Mouse (Mus musculus): Measurements from ENCODE around the gene Nav2. TPM values are rescaled to one million over a fixed set of nuclear protein-coding genes. Genes with fewer than 3 reads are reported as not detected.
A peak's percentile ranks its signal among the peaks of the same experiment; 100 is the strongest.

Gene Nav2
- total RNA-seq, 4 experiments from 2014 or later, result 31.3 to 55.8 (median 41.0) TPM

DNA sequence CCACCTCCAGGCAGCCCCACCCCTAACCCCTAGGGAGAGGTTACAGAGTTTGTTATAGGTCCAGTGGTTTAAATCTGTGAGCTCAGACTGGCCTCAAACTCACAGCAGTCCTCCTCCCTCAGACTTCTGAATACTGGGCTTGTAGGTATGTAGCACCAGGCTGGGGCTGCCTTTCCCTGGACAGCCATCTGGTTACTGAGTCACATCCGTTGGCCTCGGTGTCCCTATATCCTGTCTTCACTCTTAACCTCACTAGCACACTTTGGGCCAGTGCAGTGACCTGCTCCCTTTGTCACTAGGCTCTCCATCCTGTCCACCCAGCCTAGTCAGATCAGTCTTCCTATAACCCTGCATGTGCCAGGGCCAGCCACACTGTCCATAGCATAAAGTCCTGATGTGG lies 19.8 kb upstream of the Nav2 start:
- DNase-seq (ENCODE audit: low spot score), result no peak

DNA sequence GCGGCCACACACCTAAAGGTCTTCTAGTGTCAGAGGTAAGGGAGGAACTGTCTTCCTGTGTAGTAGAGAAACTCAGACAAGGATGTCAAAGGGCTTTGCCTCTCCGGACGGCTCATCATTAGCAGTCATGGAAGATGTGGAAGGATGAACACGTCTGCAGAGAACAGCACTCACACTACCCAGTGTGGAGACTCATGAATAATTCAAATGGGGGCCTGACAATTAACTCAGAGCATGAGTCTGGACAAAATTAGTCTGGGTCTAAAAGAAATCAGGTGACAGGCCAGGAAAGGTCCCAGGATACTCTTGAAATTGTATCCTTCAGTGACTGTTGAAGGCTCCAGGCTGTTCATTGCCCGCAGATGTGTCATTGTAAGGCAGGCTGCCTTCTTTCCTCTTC lies 17.5 kb upstream of the Nav2 start:
- no peak for DNase-seq (ENCODE audit: low spot score)

DNA sequence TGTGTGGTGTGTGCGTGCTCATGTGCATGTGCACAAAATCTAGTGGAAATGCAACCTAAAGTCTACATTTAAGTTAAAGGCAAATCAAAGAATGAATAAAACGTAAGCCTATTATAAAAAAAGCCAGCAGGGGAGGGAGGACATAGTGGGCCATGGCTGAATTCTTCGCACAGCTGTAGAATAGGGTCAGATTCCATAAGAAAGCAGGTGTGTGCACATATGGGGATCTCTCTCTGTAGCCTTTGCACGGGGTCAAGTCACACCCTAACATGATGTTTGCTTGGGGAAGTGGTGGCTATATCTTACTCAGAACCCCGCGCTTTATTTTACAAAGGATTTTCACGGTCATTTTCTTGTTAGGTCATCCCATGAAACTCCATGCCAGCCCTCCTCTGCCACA lies 15.4 kb upstream of the Nav2 start:
- DNase-seq (ENCODE audit: low spot score), result no peak

DNA sequence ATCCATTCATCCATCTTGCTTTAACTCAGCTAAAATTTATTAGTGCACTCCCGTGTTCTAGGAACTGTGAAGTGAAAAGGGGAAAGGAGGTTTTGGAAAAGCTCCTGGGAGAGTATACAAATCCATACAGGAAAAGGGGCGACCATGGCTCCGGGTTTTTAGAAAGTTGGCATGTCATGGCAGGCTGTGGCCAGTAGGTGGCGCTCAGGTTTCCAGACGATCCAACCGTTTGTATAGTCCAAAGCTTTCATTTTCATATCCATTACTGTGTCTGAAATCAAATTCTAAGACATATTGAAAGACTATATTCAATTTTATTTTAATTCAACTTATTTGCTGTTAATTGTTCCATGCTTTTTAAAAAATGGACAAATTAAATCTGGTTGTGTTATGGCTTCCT lies 14.4 kb upstream of the Nav2 start:
- DNase-seq (ENCODE audit: low spot score), result peak; percentile 40

DNA sequence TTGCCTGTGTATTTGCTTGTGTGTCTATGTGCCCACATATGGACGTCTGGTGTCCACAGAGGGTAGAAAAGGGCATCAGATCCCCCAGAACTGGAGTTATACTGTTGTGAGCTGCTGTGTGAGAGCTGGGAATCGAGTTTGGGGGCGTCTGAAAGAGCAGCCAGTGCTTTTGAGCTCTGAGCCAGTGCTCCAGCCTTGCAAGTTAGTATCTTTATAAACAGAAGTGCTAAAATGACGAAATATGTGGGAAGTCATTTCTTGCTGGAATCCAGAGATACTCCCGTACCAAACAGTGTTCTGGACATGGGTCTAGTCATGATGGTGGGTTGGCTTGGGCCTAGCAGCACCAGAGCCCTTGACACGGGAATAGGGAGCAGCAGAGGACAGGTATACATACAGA lies 13.8 kb upstream of the Nav2 start:
- DNase-seq (ENCODE audit: low spot score), result no peak

DNA sequence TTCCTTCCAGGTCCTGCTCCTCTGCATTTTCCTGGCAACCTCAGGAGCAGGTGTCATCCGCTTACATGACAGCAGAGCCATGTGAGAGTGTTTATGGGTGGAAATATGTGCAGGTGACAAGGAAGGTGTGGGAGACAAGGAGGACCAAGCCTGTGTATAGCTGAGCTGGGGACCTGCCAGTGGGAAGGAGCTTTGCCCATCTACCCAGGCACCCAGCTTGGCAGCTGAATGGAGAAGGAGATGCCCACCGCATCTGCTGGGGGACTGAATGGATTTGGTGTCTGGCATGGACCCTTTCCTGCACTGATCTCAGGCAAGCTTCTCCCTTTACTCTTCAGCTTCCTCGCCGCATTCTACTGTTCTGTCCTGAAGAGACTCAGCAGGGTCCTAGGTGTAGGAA lies 13.0 kb upstream of the Nav2 start:
- DNase-seq (ENCODE audit: low spot score), result no peak

DNA sequence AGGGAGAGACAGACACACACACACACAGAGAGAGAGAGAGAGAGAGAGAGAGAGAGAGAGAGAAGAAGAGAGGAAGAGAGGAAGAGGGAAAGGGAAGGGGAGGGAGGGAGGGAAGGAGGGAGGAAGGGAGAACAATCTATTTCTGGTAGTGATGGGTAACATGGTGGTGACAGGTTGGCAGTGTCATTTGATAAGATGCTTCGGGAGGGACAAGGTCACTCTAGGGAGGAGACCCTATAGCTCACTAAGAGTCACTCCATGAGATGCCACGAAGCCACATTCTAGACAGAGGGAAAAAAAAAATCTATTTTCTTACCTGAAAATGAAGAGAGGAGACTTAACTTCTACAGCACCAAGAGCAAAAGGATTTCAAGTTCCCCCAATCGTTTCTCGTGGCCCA lies 12.5 kb upstream of the Nav2 start:
- DNase-seq (ENCODE audit: low spot score), result no peak

DNA sequence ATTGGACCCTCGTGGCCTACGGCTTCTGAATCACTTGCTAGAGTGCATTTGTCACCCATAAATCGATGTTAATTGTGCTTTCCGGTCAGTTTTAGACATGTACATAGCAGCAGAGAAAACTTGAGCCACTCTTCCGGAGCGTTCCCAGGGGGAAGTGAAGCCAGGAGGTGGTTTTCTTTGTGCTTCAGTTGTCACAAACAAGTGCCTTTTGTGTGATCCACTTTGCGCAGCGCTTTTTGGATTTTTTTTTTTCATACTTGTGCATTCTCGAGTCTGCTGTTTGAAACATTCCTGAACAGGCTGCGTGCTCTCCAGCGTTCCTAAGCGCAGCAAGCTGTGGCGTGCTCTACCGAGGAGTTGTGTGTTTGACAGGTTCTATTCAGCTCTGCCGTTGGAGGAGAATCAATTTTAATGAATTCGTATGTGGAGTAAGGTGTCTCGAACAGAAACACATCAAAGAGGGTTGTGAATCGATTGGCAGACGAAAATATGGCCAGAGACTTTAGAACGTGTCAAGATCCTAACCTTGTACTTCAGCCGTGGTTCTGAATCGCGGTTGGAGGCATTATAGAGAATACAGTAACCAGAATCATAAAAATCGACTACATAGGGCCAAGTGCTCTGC lies 10.9 kb upstream of the Nav2 start:
- DNase-seq (ENCODE audit: low spot score), result no peak

DNA sequence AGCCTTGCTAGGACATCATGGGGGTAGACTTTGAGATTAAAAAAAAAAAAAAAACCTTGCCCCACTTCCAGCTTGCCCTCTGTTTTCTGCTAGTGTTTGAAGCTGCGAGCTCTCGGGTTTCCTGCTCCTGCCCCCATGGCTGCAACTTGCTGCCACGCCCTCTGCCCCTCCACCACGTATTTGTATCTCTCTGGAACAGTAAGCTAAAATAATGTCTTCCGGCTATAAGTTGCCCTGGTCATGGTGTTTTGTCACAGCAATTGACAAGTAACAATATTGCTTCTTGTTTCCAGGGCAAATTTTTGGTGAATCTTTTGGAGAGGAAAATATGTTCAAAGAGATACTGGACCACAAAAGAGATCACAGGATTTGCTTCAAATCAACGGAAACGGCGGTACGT lies 10.1 kb upstream of the Nav2 start:
- DNase-seq (ENCODE audit: low spot score), result no peak

DNA sequence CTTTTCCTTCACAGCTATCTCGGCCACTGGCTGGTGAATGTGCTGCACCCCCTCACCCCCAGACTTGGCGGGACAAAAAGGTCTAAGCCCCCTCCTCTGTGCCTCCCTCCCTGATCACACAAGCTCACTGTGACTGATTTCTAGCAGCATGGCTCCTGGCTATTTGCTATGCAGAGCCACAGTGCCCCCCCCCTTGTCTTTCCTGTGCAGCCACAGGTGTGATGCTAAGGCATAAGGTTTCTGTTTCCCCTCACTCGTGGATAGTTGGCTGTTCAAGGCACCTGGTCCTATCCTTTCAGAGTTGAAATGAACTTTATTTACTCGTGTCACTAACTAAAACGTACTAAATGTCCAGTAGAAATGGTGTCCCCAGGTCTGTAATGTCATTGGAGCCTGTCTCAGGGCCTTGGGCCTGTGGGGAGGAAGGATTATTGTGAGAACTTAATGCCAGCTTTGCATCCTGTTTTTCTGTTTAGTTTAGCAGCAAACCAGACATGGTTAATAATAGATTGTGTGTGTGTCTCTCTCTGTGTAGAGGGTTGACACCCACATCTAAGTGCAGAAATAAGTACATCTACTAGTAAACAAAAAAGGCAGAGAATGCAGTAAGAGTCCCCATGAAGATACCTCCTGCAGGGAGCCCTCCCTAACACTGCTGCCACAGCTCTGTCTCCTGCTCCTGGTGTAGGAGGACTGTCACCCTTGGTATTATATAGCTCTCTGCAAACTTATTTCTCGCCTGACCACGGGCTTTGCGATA lies 7.9 kb upstream of the Nav2 start:
- no peak for DNase-seq (ENCODE audit: low spot score)

DNA sequence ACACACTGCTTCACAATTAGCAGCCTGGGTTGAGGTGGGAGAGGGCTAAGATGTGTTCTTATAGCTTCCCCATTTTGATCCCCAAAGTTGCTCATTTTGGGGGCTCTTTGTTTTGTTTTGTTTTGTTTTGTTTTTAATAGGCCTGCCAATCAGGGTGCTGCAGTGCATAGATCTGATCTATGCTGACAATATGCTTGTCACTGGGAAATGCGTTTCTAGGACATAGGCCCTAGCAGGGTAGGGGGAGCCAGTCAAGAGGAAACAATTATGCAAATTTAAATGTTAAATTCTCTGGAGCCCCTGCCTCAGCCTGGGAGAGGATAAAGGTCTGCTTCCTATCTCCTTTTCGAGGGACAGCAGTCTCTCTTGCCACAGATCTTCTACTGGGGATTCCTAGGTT lies 6.1 kb upstream of the Nav2 start:
- no peak for DNase-seq (ENCODE audit: low spot score)

DNA sequence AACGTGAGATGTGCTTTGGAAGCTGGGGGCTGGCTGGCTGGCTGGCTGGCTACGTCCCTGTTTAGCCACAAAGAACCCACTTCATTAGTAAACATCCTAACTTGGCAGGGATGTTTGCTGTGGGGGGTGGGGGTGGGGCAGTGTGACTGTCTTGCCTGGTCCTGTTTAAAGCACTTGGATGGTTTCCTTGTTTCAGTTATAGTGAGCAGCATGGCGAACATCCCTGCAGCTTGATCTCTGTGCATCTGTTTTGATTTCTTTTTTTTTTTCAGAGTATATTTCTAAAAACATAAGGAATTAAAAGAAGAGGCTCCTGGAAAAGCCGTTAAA lies 791 bp downstream of the Nav2 start:
- no peak for DNase-seq (ENCODE audit: low spot score)

DNA sequence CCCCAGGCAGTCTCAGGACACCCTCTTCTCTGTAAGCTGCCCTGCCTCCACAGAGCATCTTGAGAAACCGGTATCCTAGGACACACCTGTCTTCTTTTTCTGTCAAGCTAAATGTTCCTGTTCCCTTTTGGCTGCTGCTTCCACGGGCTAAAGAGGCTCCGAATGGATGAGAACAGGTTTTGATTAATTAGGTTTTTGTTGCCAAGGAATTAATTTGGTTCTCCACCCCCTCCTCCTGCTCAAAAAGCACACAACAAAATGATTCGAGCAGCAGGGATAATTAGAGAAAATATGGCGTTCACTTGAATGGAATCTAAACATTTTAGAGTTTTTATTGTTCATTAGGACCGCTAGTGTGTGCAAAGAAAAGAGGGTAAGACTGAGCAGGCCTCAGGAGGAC lies 1.8 kb downstream of the Nav2 start:
- DNase-seq (ENCODE audit: low spot score), result no peak

DNA sequence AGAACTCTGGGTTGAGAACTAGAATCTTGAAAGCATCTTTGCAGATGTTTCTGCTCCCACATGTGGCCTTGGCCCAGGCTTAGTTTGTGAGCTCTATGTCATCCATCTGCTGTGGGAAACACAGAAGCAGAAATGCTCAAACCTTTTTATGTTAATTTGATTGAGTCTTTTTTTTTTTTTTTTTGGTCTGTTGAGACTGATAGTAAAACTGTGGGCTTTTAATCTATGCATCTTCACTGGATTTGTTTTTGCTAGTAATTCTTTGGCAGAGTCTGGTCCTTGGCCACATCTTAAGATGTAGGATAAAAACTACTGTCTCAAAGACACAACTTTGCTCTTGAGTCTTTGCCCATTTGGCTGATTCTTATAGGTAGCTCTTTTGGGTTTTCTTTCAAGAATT lies 2.6 kb downstream of the Nav2 start:
- no peak for DNase-seq (ENCODE audit: low spot score)

DNA sequence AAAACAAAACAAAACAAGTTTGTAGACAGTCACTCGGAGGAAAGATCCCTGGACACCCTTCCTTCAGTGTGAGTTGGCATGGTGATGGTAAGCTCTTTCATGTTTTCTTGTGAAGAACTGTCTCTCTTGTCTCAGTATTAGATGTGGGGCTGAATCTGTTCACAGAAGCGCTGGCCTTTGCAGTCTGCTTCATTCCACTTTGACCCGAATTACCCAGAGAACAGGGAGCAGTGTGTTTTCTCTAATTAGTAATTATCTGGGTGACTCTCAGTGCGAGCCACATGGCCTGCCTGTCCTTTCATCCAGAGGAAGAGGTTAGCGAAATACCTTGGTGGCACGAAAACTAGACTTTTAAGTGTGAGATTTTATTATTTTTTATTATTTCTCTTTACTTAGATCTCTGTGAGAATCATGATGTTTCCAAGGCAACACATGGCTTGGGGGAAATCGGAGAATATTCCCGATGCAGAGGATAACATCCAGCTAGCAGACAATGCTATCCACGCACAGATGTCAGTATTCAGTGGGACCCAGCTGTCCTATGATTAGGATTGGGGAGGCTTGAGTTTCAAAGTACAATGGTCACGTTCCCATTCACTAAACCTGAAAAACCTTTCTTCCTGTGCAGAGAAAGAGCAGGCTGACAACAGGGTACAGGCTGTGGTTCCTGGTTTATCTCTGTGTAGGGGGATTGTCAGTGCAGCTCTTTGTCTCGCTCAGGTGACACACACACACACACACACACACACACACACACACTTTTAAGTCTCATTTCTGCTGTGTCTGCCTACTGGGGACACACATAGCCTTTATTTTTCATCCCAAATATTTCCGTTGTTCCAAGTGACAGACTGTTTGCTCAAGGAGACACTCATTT lies 6.4 kb downstream of the Nav2 start:
- no peak for DNase-seq (ENCODE audit: low spot score)

DNA sequence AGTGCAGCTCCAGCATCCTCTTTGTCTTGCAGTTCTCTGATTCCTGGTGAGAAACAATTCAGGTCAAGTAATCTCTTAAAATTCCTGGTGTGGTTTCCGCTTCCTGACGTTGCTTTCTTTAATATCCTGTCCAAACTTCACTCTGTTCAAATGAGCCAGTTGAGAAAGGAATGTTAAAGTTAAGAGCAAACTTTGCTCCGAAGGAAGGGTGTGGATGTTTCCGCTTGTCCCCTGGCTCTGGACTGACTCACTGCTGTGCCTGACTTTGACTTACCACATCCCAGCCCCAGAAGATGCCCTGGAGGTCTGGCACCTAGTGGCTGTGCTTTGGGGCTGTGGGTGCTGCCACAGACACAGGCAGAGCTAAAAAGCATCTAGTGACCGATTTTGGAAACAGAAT lies 8.9 kb downstream of the Nav2 start:
- no peak for DNase-seq (ENCODE audit: low spot score)

DNA sequence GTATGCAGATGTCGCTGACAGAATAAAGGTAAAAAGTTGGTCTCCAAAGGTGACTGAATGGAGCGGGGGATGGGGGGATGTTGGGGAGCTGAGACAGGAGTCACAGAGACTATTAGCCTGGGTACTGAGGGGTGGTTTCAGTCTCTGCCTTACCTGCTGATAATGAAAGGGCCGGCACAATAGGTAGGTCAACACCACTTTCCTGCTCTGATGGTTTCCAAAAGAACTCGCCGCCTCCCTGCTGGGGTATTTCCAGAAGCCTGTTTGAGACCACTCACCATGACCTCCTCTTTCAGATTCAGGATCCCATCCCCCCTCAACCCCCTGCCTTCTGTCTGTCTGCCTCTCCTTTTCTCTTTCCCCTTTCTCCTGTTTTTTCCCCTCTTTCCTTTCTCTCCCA lies 9.5 kb downstream of the Nav2 start:
- DNase-seq (ENCODE audit: low spot score), result no peak

DNA sequence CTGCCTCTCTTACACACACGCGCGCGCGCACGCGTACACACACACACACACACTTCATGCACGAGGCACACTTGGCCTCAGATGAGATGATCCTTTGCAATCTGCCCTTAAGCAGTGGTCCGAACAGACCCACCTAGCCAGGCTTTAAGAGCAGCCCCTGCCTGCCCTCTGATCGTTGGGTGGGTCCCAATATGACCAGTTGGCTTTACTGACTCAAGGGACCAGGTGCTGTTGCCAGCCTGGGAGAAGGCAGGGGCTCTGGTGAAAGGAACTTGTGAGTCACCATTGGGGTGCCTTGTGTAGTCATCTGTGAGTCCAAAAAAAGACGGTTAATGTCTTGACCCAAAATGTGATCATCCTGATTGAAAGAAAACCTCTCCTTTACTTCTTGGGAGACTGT lies 9.9 kb downstream of the Nav2 start:
- DNase-seq (ENCODE audit: low spot score), result no peak

DNA sequence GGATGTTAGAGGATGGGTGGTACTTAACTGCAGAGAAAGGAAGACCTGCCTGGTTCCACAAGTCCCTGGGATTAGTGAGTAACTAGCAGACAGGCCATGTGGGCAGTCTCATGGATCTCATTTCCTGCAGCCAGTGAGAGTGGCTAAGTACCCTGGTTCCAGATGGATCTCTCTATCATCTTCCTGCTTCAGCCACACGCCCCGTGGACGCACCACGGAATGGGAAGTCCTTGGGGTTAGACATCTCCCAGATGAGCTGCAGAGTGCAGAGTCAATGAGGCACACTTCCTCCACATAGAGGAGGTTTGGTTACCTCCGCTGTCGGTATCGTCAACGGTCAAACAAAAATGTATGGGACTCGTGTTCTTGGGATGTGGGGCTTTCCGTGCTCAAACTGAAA lies 15.1 kb downstream of the Nav2 start:
- DNase-seq (ENCODE audit: low spot score), result no peak

DNA sequence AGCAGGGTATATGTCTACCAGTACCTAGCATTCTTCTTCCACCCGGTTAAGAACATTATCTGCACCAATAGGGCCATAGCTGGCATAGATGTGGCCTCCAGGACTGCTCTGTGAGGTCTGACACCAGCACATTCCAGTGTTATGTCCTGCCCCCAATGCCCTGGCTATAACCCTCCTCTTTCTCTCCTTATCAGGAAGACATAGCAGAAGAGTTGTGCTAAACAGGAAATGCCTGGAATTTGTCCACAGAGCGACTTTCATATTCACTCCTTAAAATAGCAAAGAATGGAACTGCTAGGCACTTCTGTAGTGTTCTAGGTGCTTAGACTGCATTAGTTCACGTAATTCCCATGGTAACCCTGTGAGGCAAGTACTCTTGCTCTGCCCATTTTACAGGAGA lies 16.7 kb downstream of the Nav2 start:
- no peak for DNase-seq (ENCODE audit: low spot score)

DNA sequence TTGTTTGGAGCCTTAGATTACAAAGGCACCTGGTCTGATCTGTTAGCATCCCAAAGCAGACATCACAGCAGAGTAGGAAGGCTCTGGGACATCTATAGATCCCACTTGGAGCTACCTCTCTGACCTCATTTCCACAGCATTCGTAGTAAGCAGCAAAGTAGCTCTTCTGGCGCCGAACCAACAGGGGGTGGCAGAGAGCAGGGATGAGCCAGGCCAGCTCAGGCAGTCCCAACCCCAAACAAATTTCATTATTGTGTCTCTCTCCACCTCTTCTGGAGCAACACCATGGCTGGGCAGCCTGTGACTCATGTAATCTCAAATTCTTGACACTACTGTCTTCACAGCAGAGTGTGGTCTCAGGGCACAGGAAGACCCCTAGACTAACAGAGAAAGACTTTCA lies 19.8 kb downstream of the Nav2 start:
- no peak for DNase-seq (ENCODE audit: low spot score)

DNA sequence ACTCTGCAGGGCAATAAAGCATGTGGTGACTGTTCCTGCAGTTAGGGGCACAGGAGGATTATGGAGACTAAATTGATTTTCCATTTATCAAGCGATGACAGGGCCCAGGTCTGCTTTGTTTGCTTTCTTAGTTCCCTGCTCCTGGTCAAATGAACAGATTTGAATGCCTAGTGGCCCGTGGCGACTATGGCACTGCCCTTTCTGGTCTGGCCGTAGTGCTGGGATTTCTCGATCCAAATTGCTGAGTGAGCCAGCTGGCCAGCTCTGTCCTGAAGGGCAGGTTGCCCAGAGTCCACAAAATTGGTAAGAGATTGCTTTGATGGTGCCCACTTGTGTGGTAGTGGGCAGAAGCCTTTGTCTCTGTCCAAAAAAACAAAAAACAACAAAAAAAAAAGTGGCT lies 21.9 kb downstream of the Nav2 start:
- no peak for DNase-seq (ENCODE audit: low spot score)

DNA sequence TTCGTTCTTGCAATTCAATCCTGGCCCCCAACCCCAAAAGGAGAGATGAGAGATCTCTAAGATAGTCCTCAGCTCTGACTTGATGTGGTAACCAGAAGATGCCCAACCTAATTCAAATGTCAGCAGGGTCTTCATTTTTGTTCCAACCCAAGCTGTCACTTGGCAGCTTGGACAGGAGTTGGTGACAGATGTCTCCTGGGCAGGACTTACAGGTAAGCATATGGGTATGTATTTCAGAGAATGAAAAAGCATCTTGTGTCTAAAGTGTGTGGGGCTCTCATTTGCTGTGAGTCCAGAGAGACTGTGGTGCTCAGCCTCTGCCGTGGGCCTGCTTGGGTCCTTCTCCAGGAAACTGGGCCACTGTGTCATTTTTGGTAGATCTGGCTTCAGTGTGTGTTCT lies 23.6 kb downstream of the Nav2 start:
- DNase-seq (ENCODE audit: low spot score), result no peak
